Comparison of ENCODE assay signal across 16 mouse cellular contexts in genomic region chr16:78090155-78090554, GRCm38 (mm10).
"Had no signal": no experiment of that assay in that cellular context is flagged by ENCODE, and none has a peak within 500 bp of the region (broad histone marks: within the 10 kb centered on the region; RNA-seq: fewer than 3 reads in every experiment).

No protein-coding gene starts in this region.

- H3K4me2 ChIP-seq: neural tube, embryonic 13.5 days; neural tube, embryonic 15.5 days; stomach, embryonic 15.5 days had no signal

- H3K36me3 ChIP-seq: neural tube, embryonic 13.5 days; neural tube, embryonic 15.5 days; stomach, embryonic 15.5 days had no signal

- H3K27ac ChIP-seq: neural tube, embryonic 13.5 days; neural tube, embryonic 15.5 days; stomach, embryonic 15.5 days; stomach, postnatal 0 days had no signal

- H3K4me3 ChIP-seq: neural tube, embryonic 13.5 days; neural tube, embryonic 15.5 days; stomach, embryonic 15.5 days had no signal

- H3K9me3 ChIP-seq: neural tube, embryonic 13.5 days; neural tube, embryonic 15.5 days; stomach, embryonic 15.5 days had no signal

- H3K9ac ChIP-seq: neural tube, embryonic 13.5 days; neural tube, embryonic 15.5 days; stomach, embryonic 15.5 days had no signal

- H3K27me3 ChIP-seq: neural tube, embryonic 13.5 days; neural tube, embryonic 15.5 days; stomach, embryonic 15.5 days had no signal

- H3K4me1 ChIP-seq: neural tube, embryonic 13.5 days; neural tube, embryonic 15.5 days; stomach, embryonic 15.5 days had no signal

- DNase-seq: retina, postnatal 1 day; right cerebral cortex, adult 18-20 months; right cerebral cortex, postnatal 14 days; right cerebral cortex, postnatal 25 days; right cerebral cortex, postnatal 4 days; spleen, adult 18-20 months; thymus, adult 18-20 months; thymus, adult 2 months; thymus, postnatal 14 days; thymus, postnatal 25 days; thymus, postnatal 36 days; thymus, postnatal 4 days had no signal
